Mouse (Mus musculus) MEL (cell line): ENCODE measurements around the gene Trnt1. TPM values are rescaled to one million over a fixed set of nuclear protein-coding genes. Genes with fewer than 3 reads are reported as not detected.

Experiments used
- DNase-seq: peaks from one replicate; pipeline ENCODE4 v3.0.0; 2011; ENCODE audit warnings: low read depth, low spot score
- H3K27ac ChIP-seq: 2 replicates; pipeline ENCODE4 v1.5.1; 2012; ENCODE audit warnings: low read depth, mild to moderate bottlenecking, control low read depth, low read length, moderate library complexity; ENCODE audit not compliant: control insufficient read depth
- H3K27me3 ChIP-seq, 2 experiments: fragments of 150-350 bp in 1 of 2; sonication (generic) in 1 of 2; 2 replicates each; pipeline ENCODE4 v1.6.1; 2012; ENCODE audit warnings: low read length in 2 of 2, mild to moderate bottlenecking in 2 of 2, improper control_type of control experiment in 1 of 2, moderate library complexity in 1 of 2; ENCODE audit not compliant: insufficient read depth in 2 of 2, control insufficient read depth in 1 of 2
- H3K36me3 ChIP-seq, 2 experiments: 2 replicates each; pipeline ENCODE4 v1.6.1; 2012 to 2014; ENCODE audit warnings: low read length in 2 of 2, improper control_type of control experiment in 1 of 2, inconsistent platforms in 1 of 2, mild to moderate bottlenecking in 1 of 2; ENCODE audit not compliant: insufficient read depth in 2 of 2, control insufficient read depth in 1 of 2
- H3K4me1 ChIP-seq, 2 experiments: fragments of 150-350 bp in 1 of 2; sonication (generic) in 1 of 2; 2 replicates each; pipeline ENCODE4 v1.6.1; 2012; ENCODE audit warnings: low read length in 2 of 2, improper control_type of control experiment in 1 of 2, mild to moderate bottlenecking in 1 of 2; ENCODE audit not compliant: insufficient read depth in 2 of 2, control insufficient read depth in 1 of 2
- H3K4me3 ChIP-seq, 2 experiments: fragments of 150-350 bp in 1 of 2; sonication (generic) in 1 of 2; 2 replicates each; pipeline ENCODE4 v1.5.1; 2012; ENCODE audit warnings: low read depth in 2 of 2, low read length in 2 of 2, mild to moderate bottlenecking in 2 of 2, moderate library complexity in 2 of 2, control low read depth in 1 of 2, improper control_type of control experiment in 1 of 2; ENCODE audit not compliant: control insufficient read depth in 1 of 2, insufficient read depth in 1 of 2
- H3K79me2 ChIP-seq: 2 replicates; pipeline ENCODE4 v1.6.1; 2012; ENCODE audit warnings: mild to moderate bottlenecking, low read length, moderate library complexity; ENCODE audit not compliant: control insufficient read depth, poor library complexity, insufficient read depth
- H3K9ac ChIP-seq: 2 replicates; pipeline ENCODE4 v1.6.1; 2012; ENCODE audit warnings: low read depth, mild to moderate bottlenecking, control low read depth, low read length, moderate library complexity; ENCODE audit not compliant: control insufficient read depth, poor library complexity, severe bottlenecking
- H3K9me3 ChIP-seq: fragments of 150-350 bp; sonication (generic); replicated peaks from 2 replicates; pipeline ENCODE4 v1.6.1; 2012; ENCODE audit warnings: mild to moderate bottlenecking, low read length, improper control_type of control experiment, moderate library complexity; ENCODE audit not compliant: insufficient read depth
- ELF1 ChIP-seq: IDR thresholded peaks from 2 replicates; pipeline ENCODE4 v1.6.1; 2014; ENCODE audit warnings: low read depth, mild to moderate bottlenecking, inconsistent platforms, low read length, improper control_type of control experiment, moderate library complexity
- EP300 ChIP-seq, 2 experiments: IDR thresholded peaks; 2 replicates each; pipeline ENCODE4 v1.6.1; 2011; ENCODE audit warnings: improper control_type of control experiment in 2 of 2, low read length in 2 of 2, low read depth in 1 of 2, mild to moderate bottlenecking in 1 of 2
- ETS1 ChIP-seq: IDR thresholded peaks from 2 replicates; pipeline ENCODE4 v1.6.1; 2012; ENCODE audit warnings: low read depth, mild to moderate bottlenecking, inconsistent platforms, low read length, improper control_type of control experiment, moderate library complexity
- GABPA ChIP-seq: IDR thresholded peaks from 2 replicates; pipeline ENCODE4 v1.6.1; 2012; ENCODE audit warnings: low read depth, mild to moderate bottlenecking, inconsistent platforms, low read length, improper control_type of control experiment, moderate library complexity
- GATA1 ChIP-seq: IDR thresholded peaks from 2 replicates; pipeline ENCODE4 v1.6.1; 2011; ENCODE audit warnings: low read depth, low read length, improper control_type of control experiment
- KAT2A ChIP-seq: conservative IDR thresholded peaks from 2 replicates; pipeline ENCODE4 v1.6.1; 2012; ENCODE audit warnings: low read depth, low read length, improper control_type of control experiment, inconsistent platforms
- MAFK ChIP-seq: IDR thresholded peaks from 2 replicates; pipeline ENCODE4 v1.6.1; 2011; ENCODE audit warnings: low read depth, mild to moderate bottlenecking, low read length, improper control_type of control experiment, borderline replicate concordance
- MAX ChIP-seq: IDR thresholded peaks from 2 replicates; pipeline ENCODE4 v1.6.1; 2011; ENCODE audit warnings: low read length, improper control_type of control experiment
- MEF2A ChIP-seq: IDR thresholded peaks from 2 replicates; pipeline ENCODE4 v1.6.1; 2014; ENCODE audit warnings: low read depth, mild to moderate bottlenecking, inconsistent platforms, low read length, improper control_type of control experiment; ENCODE audit not compliant: poor library complexity, insufficient replicate concordance, severe bottlenecking; ENCODE audit errors: extremely low read depth
- MXI1 ChIP-seq: IDR thresholded peaks from 2 replicates; pipeline ENCODE4 v1.6.1; 2011; ENCODE audit warnings: mild to moderate bottlenecking, low read depth, low read length, improper control_type of control experiment
- MYB ChIP-seq: IDR thresholded peaks from 2 replicates; pipeline ENCODE4 v1.6.1; 2011; ENCODE audit warnings: mild to moderate bottlenecking, low read depth, low read length, improper control_type of control experiment
- MYC ChIP-seq: IDR thresholded peaks from 2 replicates; pipeline ENCODE4 v1.6.1; 2011; ENCODE audit warnings: low read depth, mild to moderate bottlenecking, low read length, improper control_type of control experiment, moderate library complexity
- NELFE ChIP-seq: IDR thresholded peaks from 2 replicates; pipeline ENCODE4 v1.6.1; 2011; ENCODE audit warnings: low read depth, low read length, improper control_type of control experiment
- POLR2A ChIP-seq, 2 experiments: IDR thresholded peaks; 2 replicates each; pipeline ENCODE4 v1.6.1; 2011 to 2012; ENCODE audit warnings: low read length in 2 of 2, mild to moderate bottlenecking in 2 of 2, control low read depth in 1 of 2, improper control_type of control experiment in 1 of 2, low read depth in 1 of 2, moderate library complexity in 1 of 2; ENCODE audit not compliant: control insufficient read depth in 1 of 2, insufficient read depth in 1 of 2, poor library complexity in 1 of 2
- RCOR1 ChIP-seq: IDR thresholded peaks from 2 replicates; pipeline ENCODE4 v1.6.1; 2012; ENCODE audit warnings: low read depth, mild to moderate bottlenecking, inconsistent platforms, low read length, improper control_type of control experiment
- SMC3 ChIP-seq: IDR thresholded peaks from 2 replicates; pipeline ENCODE4 v1.6.1; 2011; ENCODE audit warnings: low read depth, low read length, improper control_type of control experiment
- TAL1 ChIP-seq: IDR thresholded peaks from 2 replicates; pipeline ENCODE4 v1.6.1; 2012; ENCODE audit warnings: mild to moderate bottlenecking, inconsistent platforms, low read length, moderate library complexity, mixed read lengths
- TBP ChIP-seq: IDR thresholded peaks from 2 replicates; pipeline ENCODE4 v1.8.0; 2011; ENCODE audit warnings: low read depth, low read length, improper control_type of control experiment
- UBTF ChIP-seq: IDR thresholded peaks from 2 replicates; pipeline ENCODE4 v1.6.1; 2012; ENCODE audit warnings: low read depth, mild to moderate bottlenecking, inconsistent platforms, low read length, improper control_type of control experiment, moderate library complexity, borderline replicate concordance; ENCODE audit not compliant: insufficient read depth
- USF1 ChIP-seq: IDR thresholded peaks from 2 replicates; pipeline ENCODE4 v1.6.1; 2014; ENCODE audit warnings: low read depth, mild to moderate bottlenecking, inconsistent platforms, low read length, improper control_type of control experiment, moderate library complexity
- ZC3H11A ChIP-seq: IDR thresholded peaks from 2 replicates; pipeline ENCODE4 v1.6.1; 2012; ENCODE audit warnings: low read depth, mild to moderate bottlenecking, inconsistent platforms, low read length, improper control_type of control experiment
- ZKSCAN1 ChIP-seq: IDR thresholded peaks from 2 replicates; pipeline ENCODE4 v1.6.1; 2012; ENCODE audit warnings: low read depth, mild to moderate bottlenecking, inconsistent platforms, low read length, improper control_type of control experiment, moderate library complexity
- ZMIZ1 ChIP-seq: IDR thresholded peaks from 2 replicates; pipeline ENCODE4 v1.6.1; 2012; ENCODE audit warnings: low read depth, mild to moderate bottlenecking, inconsistent platforms, low read length, improper control_type of control experiment, moderate library complexity
- ZNF384 ChIP-seq: IDR thresholded peaks from 2 replicates; pipeline ENCODE4 v1.6.1; 2012; ENCODE audit warnings: low read depth, mild to moderate bottlenecking, inconsistent platforms, low read length, improper control_type of control experiment
- polyA plus RNA-seq, 2 experiments: library from polyadenylated mRNA; stranded (reverse) in 1 of 2; unstranded in 1 of 2; fragments of >175 nt in 1 of 2; fragments of >200 nt in 1 of 2; gene quantifications; 2 replicates each; pipeline versions ENCODE4 v1.2.1 to v1.2.4; 2012; ENCODE audit warnings: low replicate concordance in 2 of 2, low read depth in 1 of 2; ENCODE audit not compliant: insufficient read length in 2 of 2, insufficient read depth in 1 of 2, missing spikeins in 1 of 2
- total RNA-seq: library from RNA; depleted of rRNA; stranded (reverse); fragments of 300-350 nt; gene quantifications from 2 replicates; pipeline ENCODE4 v1.2.3, GENCODE M21; 2012

The Trnt1 gene
- total and polyA plus RNA-seq, 3 experiments: 63.9 to 131 (median 87.1) TPM

DNA sequence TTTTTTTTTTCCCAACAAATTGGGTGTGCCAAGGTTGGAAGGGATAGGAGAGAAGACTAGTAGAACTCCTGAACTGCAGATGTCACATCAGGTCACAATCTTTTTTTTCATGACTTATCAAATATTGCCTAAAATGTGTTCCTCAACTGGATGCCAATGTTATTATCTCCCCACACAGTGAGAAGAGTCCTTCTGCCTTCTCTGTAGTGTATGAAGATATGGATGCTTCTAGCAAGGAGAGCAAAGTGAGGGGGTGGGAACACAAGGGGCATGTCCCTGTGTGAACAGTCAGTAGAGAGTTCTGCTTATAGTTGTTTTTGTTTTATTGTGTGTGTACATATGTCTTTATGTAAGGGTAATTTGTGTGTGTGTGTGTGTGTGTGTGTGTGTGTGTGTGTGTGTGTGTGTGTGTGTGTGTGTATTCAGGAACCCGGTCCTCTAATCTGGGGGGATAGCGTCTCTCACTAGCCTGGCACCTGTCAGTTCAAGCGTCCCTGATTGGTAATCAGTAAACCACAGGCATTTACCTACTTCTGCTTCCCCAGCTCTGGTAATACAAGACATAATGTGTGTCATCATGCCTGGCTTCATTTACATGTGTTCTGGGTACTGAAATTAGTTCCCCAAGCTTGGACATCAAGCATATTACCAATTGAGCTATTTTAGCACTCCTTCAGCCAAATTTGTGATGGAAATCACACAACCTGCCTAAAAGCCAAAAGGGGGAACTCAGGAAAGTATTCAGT, 8.3 kb upstream of the Trnt1 start (continued):
- TF ChIP-seq ZC3H11A: no peak
- peak; percentile 20; the same call in 1 of the 2 replicates for TF ChIP-seq ZNF384
- 0 out of 2 replicates have a peak, but pooled peaks have one; percentile 27 for TF ChIP-seq RCOR1
- TF ChIP-seq MAX: no peak
- TF ChIP-seq UBTF: no peak
- TF ChIP-seq EP300 (IDR thresholded peaks at IDR 0.05; ENCODE audit: low read depth in 1 of 2, low read length in 2 of 2): peak; percentile 53 to 64
- TF ChIP-seq SMC3: no peak
- TF ChIP-seq MAFK: no peak
- no peak for TF ChIP-seq NELFE
- TF ChIP-seq ZMIZ1: no peak
- no peak for TF ChIP-seq ELF1
- TF ChIP-seq ZKSCAN1: no peak
- no peak for TF ChIP-seq MEF2A
- peak; percentile 36; the same call in 1 of the 2 replicates for TF ChIP-seq ETS1
- TF ChIP-seq GABPA: no peak
- TF ChIP-seq MYC: peak; percentile 57; the same call in 1 of the 2 replicates
- no peak for TF ChIP-seq KAT2A
- no peak for TF ChIP-seq POLR2A (IDR thresholded peaks at IDR 0.05; ENCODE audit: control insufficient read depth in 1 of 2, insufficient read depth in 1 of 2, low read depth in 1 of 2, low read length in 2 of 2, poor library complexity in 1 of 2)
- TF ChIP-seq MXI1: 0 out of 2 replicates have a peak, but pooled peaks have one; percentile 12

DNA sequence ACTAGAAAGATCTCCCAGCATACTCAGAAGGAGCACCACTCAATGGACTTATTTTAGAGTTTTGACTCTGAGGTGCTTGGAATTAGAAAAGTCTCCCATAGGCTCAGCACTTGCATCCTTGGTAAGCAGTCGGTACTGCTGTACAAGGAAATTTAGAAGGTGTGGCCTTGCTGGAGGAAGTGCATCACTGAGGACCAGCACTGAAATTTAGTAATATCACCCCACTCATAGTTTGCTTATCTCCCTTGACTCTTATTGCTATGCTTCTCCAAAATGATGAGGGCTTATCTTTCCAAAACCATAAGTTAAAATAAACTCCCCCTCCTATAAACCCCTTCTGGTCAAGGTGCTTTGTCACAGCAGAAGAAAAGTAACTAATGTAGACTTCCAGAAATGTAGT, 7.4 kb upstream of the Trnt1 start:
- Histone ChIP-seq H3K9me3 (no peaks in the 10 kb centered on the region), H3K4me3 (no peak overlapping the region)

More for the DNA sequence above, 7.4 kb upstream of the Trnt1 start:
- H3K27ac ChIP-seq: no peak overlapping the region
- TF ChIP-seq ZC3H11A (no peak), POLR2A (IDR thresholded peaks at IDR 0.05; ENCODE audit: control insufficient read depth in 1 of 2, insufficient read depth in 1 of 2, low read depth in 1 of 2, low read length in 2 of 2, poor library complexity in 1 of 2) (no peak), MYB (no peak), USF1 (no peak), RCOR1 (no peak), GATA1 (no peak), UBTF (no peak), TAL1 (no peak), TBP (no peak), MAX (no peak), MEF2A (no peak), MYC (no peak), MAFK (no peak), SMC3 (no peak)
- no peaks in the 10 kb centered on the region for H3K79me2 ChIP-seq
- H3K36me3 ChIP-seq: peaks cover 0 to 21% of the 10 kb centered on the region in 2 experiments; a peak in 2 of 4 replicates
- H3K9ac ChIP-seq: no peak overlapping the region
- peak; percentile 35 for DNase-seq
- H3K4me1 ChIP-seq: peaks cover 8 to 21% of the 10 kb centered on the region in 2 experiments
- peaks cover 2 to 3% of the 10 kb centered on the region in 2 experiments for H3K27me3 ChIP-seq
